Mouse (Mus musculus): ENCODE measurements around the gene Rbfox3. TPM values are rescaled to one million over a fixed set of nuclear protein-coding genes. Genes with fewer than 3 reads are reported as not detected.

Rbfox3 gene
- polyA plus RNA-seq, 1 experiment: 0.51 TPM

GRCm38 (mm10) chr11:118667946-118668345 lies 243.5 kb downstream of the Rbfox3 start:
- no peak for DNase-seq (ENCODE audit: low read depth in 1 of 2, low spot score in 2 of 2)
- TF ChIP-seq CTCF (IDR thresholded peaks at IDR 0.05; ENCODE audit: extremely low read depth, insufficient read depth, insufficient read length, insufficient replicate concordance) (no peak), POLR2A (IDR thresholded peaks at IDR 0.05; ENCODE audit: low read depth, low read length) (no peak)
- 7% methylated on average over 1 of the region's 1 CpGs for WGBS
- no peaks in the 10 kb centered on the region for H3K27me3 ChIP-seq (ENCODE audit: control insufficient read depth, insufficient read depth, low read length)
- H3K4me1 ChIP-seq (ENCODE audit: control insufficient read depth, insufficient read depth, insufficient read length): no peaks in the 10 kb centered on the region
- H3K36me3 ChIP-seq (ENCODE audit: control insufficient read depth, insufficient read depth, low read length): no peaks in the 10 kb centered on the region
- no peak overlapping the region for H3K27ac ChIP-seq (ENCODE audit: insufficient read depth, low read length)
- no peak overlapping the region for H3K4me3 ChIP-seq (ENCODE audit: extremely low read depth, insufficient read depth, insufficient read length)

GRCm38 (mm10) chr11:118666172-118666571 lies 245.2 kb downstream of the Rbfox3 start:
- no peak for DNase-seq (ENCODE audit: low read depth in 1 of 2, low spot score in 2 of 2)
- Histone ChIP-seq H3K27ac (ENCODE audit: insufficient read depth, low read length) (no peak overlapping the region), H3K36me3 (ENCODE audit: control insufficient read depth, insufficient read depth, low read length) (no peaks in the 10 kb centered on the region), H3K4me3 (ENCODE audit: extremely low read depth, insufficient read depth, insufficient read length) (no peak overlapping the region), H3K4me1 (ENCODE audit: control insufficient read depth, insufficient read depth, insufficient read length) (no peaks in the 10 kb centered on the region), H3K27me3 (ENCODE audit: control insufficient read depth, insufficient read depth, low read length) (no peaks in the 10 kb centered on the region)
- WGBS: 76% methylated on average over 3 of the region's 3 CpGs
- TF ChIP-seq POLR2A (IDR thresholded peaks at IDR 0.05; ENCODE audit: low read depth, low read length) (no peak), CTCF (IDR thresholded peaks at IDR 0.05; ENCODE audit: extremely low read depth, insufficient read depth, insufficient read length, insufficient replicate concordance) (no peak)

- DNase-seq (ENCODE audit: low read depth in 1 of 2, low spot score in 2 of 2): no peak
- Histone ChIP-seq H3K4me1 (ENCODE audit: control insufficient read depth, insufficient read depth, insufficient read length) (no peaks in the 10 kb centered on the region), H3K36me3 (ENCODE audit: control insufficient read depth, insufficient read depth, low read length) (no peaks in the 10 kb centered on the region), H3K27ac (ENCODE audit: insufficient read depth, low read length) (no peak overlapping the region), H3K4me3 (ENCODE audit: extremely low read depth, insufficient read depth, insufficient read length) (no peak overlapping the region), H3K27me3 (ENCODE audit: control insufficient read depth, insufficient read depth, low read length) (no peaks in the 10 kb centered on the region)
- TF ChIP-seq POLR2A (IDR thresholded peaks at IDR 0.05; ENCODE audit: low read depth, low read length): no peak
- TF ChIP-seq CTCF (IDR thresholded peaks at IDR 0.05; ENCODE audit: extremely low read depth, insufficient read depth, insufficient read length, insufficient replicate concordance): no peak
- 83% methylated on average over 8 of the region's 8 CpGs for WGBS
These were observed 248.1 kb downstream of the Rbfox3 start for GRCm38 (mm10) chr11:118663305-118663704.

- Histone ChIP-seq H3K4me3 (ENCODE audit: extremely low read depth, insufficient read depth, insufficient read length) (no peak overlapping the region), H3K27me3 (ENCODE audit: control insufficient read depth, insufficient read depth, low read length) (no peaks in the 10 kb centered on the region), H3K4me1 (ENCODE audit: control insufficient read depth, insufficient read depth, insufficient read length) (no peaks in the 10 kb centered on the region), H3K36me3 (ENCODE audit: control insufficient read depth, insufficient read depth, low read length) (no peaks in the 10 kb centered on the region), H3K27ac (ENCODE audit: insufficient read depth, low read length) (no peak overlapping the region)
- no peak for DNase-seq (ENCODE audit: low read depth in 1 of 2, low spot score in 2 of 2)
- TF ChIP-seq CTCF (IDR thresholded peaks at IDR 0.05; ENCODE audit: extremely low read depth, insufficient read depth, insufficient read length, insufficient replicate concordance): no peak
- 21% methylated on average over 10 of the region's 10 CpGs for WGBS
These were observed 252.1 kb downstream of the Rbfox3 start for GRCm38 (mm10) chr11:118659305-118659704.

DNA sequence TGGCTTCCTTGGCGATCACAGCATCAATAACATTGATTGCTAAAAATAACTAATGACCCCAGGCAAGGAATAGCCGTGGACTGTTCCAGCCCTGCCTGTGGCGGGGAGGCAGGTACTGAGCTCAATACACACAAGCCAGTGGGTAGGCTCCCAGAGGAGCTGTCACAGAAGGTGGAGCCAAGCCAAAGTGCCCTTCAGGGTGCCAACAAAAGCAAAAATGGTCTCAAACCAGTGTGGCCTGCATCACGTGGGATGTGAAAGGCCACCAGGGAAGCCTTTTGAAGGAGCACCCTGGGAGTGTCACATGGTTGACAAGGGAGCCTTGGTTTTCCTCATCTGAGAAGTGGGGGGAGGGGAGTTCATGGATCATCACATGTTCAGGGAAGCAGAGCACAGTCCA lies 255.6 kb downstream of the Rbfox3 start:
- 77% methylated on average over 4 of the region's 4 CpGs for WGBS
- no peak for TF ChIP-seq POLR2A (IDR thresholded peaks at IDR 0.05; ENCODE audit: low read depth, low read length)
- no peak for TF ChIP-seq CTCF (IDR thresholded peaks at IDR 0.05; ENCODE audit: extremely low read depth, insufficient read depth, insufficient read length, insufficient replicate concordance)

DNA sequence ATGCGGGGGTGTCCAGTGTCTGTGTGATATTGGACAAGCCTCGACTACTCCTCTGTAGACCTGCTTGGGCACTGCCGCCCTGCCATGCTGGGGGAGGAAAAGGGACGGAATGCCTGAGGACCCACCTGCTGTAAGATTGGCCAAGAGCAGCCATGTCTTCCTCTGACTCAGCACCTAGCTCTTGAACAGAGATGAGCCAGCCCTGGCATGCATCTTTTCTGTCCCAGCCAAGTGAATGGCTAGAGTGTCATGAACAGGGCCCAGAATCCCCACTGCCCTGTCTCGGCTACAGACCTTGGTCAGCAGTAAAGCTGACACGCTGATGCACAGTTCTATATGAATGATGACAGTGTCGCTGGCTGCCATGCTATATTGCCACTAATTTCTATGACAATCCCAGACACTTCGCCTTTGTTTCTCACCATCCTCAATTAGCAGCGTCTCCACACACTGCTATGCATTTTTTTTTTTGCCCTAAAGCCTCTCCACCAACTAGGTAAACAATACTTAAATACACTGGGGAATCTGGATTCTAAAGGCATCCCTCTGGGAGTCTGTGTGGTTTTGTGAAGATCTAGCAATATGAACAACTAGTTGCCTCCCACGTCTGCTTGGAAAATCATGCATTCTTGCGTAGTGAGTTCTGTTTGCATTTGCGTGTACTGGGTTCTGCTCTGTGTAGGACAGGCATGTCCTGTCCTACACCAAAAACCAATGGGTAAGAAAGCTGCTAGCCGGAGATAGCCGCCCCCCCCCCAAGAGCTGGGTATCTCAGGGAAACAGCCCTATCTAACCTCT lies 257.7 kb downstream of the Rbfox3 start:
- Histone ChIP-seq H3K27ac (ENCODE audit: insufficient read depth, low read length) (no peak overlapping the region), H3K4me3 (ENCODE audit: extremely low read depth, insufficient read depth, insufficient read length) (no peak overlapping the region), H3K27me3 (ENCODE audit: control insufficient read depth, insufficient read depth, low read length) (no peaks in the 10 kb centered on the region), H3K4me1 (ENCODE audit: control insufficient read depth, insufficient read depth, insufficient read length) (no peaks in the 10 kb centered on the region), H3K36me3 (ENCODE audit: control insufficient read depth, insufficient read depth, low read length) (no peaks in the 10 kb centered on the region)
- TF ChIP-seq CTCF (IDR thresholded peaks at IDR 0.05; ENCODE audit: extremely low read depth, insufficient read depth, insufficient read length, insufficient replicate concordance) (no peak), POLR2A (IDR thresholded peaks at IDR 0.05; ENCODE audit: low read depth, low read length) (no peak)
- WGBS: 88% methylated on average over 14 of the region's 14 CpGs
- DNase-seq (ENCODE audit: low read depth in 1 of 2, low spot score in 2 of 2): no peak

More for the DNA sequence above, 255.6 kb downstream of the Rbfox3 start:
- Histone ChIP-seq H3K27ac (ENCODE audit: insufficient read depth, low read length) (no peak overlapping the region), H3K27me3 (ENCODE audit: control insufficient read depth, insufficient read depth, low read length) (no peaks in the 10 kb centered on the region), H3K36me3 (ENCODE audit: control insufficient read depth, insufficient read depth, low read length) (no peaks in the 10 kb centered on the region), H3K4me1 (ENCODE audit: control insufficient read depth, insufficient read depth, insufficient read length) (no peaks in the 10 kb centered on the region), H3K4me3 (ENCODE audit: extremely low read depth, insufficient read depth, insufficient read length) (no peak overlapping the region)
- DNase-seq (ENCODE audit: low read depth in 1 of 2, low spot score in 2 of 2): no peak
